Comparison of ENCODE assay signal across 14 mouse cellular contexts in genomic region chr5:150261361-150261760, GRCm38 (mm10).
DNase-seq lines count a peak whose midpoint lies in the region; ATAC-seq and TF ChIP-seq lines count a peak whose summit lies in the region.
"Had no signal": no experiment of that assay in that cellular context is flagged by ENCODE, and none has a peak within 500 bp of the region (broad histone marks: within the 10 kb centered on the region; RNA-seq: fewer than 3 reads in every experiment).

No protein-coding gene starts in this region.

- no peaks in the 10 kb centered on the region for H3K9me3 ChIP-seq in kidney, embryonic 14.5 days (ENCODE audit: control insufficient read depth, low read length)
- H3K9me3 ChIP-seq in embryonic facial prominence, embryonic 14.5 days (ENCODE audit: control insufficient read depth, low read length), result no peaks in the 10 kb centered on the region
- H3K9me3 ChIP-seq in midbrain, embryonic 14.5 days (ENCODE audit: control insufficient read depth, low read length), result no peaks in the 10 kb centered on the region

- no peak overlapping the region for H3K4me2 ChIP-seq in kidney, embryonic 14.5 days (replicated peaks; ENCODE audit: low read depth, low read length)
- peak overlapping the region; percentile 80 for H3K4me2 ChIP-seq in embryonic facial prominence, embryonic 14.5 days (ENCODE audit: low read depth, low read length)
- peak overlapping the region; percentile 70 for H3K4me2 ChIP-seq in midbrain, embryonic 14.5 days (ENCODE audit: low read length)

- H3K4me1 ChIP-seq in kidney, adult 2 months (ENCODE audit: control insufficient read depth, insufficient read depth, low read length), result peaks cover 3% of the 10 kb centered on the region
- no peaks in the 10 kb centered on the region; the same call in none of the 2 replicates for H3K4me1 ChIP-seq in kidney, embryonic 14.5 days (ENCODE audit: control insufficient read depth, insufficient read depth, low read length)
- peaks cover 9% of the 10 kb centered on the region; the same call in 1 of the 2 replicates for H3K4me1 ChIP-seq in embryonic facial prominence, embryonic 14.5 days (ENCODE audit: control insufficient read depth, insufficient read depth, low read length)
- H3K4me1 ChIP-seq in midbrain, embryonic 14.5 days (ENCODE audit: control insufficient read depth, insufficient read depth, low read length), result peaks cover 22% of the 10 kb centered on the region

- 43% methylated on average over 4 of the region's 4 CpGs for WGBS in kidney, adult 2 months
- WGBS in kidney, embryonic 14.5 days, result 25% methylated on average over 4 of the region's 4 CpGs
- WGBS in embryonic facial prominence, embryonic 14.5 days, result 49% methylated on average over 4 of the region's 4 CpGs
- WGBS in midbrain, embryonic 14.5 days, result 61% methylated on average over 4 of the region's 4 CpGs

- DNase-seq in gastrocnemius, adult 2 months, result no peak
- DNase-seq in gastrocnemius, postnatal 14 days, result no peak
- DNase-seq in kidney, adult 2 months, result no peak
- DNase-seq in embryonic facial prominence, embryonic 14.5 days (ENCODE audit: low spot score), result no peak
- DNase-seq in midbrain, embryonic 14.5 days, result peak; percentile 53
- DNase-seq in urinary bladder, adult 18-20 months (ENCODE audit: low spot score in 2 of 2), result no peak
- DNase-seq in retina, embryonic 14.5 days (ENCODE audit: low spot score), result no peak
- DNase-seq: adrenal gland, adult 2 months; cerebellum, adult 11 months; gastrocnemius, postnatal 10 days; kidney, postnatal 36 days; lung, adult 2 months; retina, postnatal 1 day had no signal

- no peak for ATAC-seq in kidney, embryonic 14.5 days (ENCODE audit: low FRiP score, low TSS enrichment)
- no peak for ATAC-seq in embryonic facial prominence, embryonic 14.5 days (ENCODE audit: low read depth)
- ATAC-seq in midbrain, embryonic 14.5 days (ENCODE audit: low FRiP score, low TSS enrichment), result no peak

- no peak overlapping the region for H3K27ac ChIP-seq in gastrocnemius, adult 2 months
- peak overlapping the region; percentile 89; the same call in 1 of the 2 replicates for H3K27ac ChIP-seq in kidney, adult 2 months (ENCODE audit: insufficient read depth, low read depth, low read length)
- H3K27ac ChIP-seq in kidney, embryonic 14.5 days (ENCODE audit: low read depth, low read length), result no peak overlapping the region
- 0 out of 2 replicates have a peak overlapping the region, but pooled peaks have one; percentile 21 for H3K27ac ChIP-seq in embryonic facial prominence, embryonic 14.5 days (replicated peaks; ENCODE audit: low read depth, low read length)
- H3K27ac ChIP-seq in midbrain, embryonic 14.5 days (replicated peaks; ENCODE audit: low read depth, low read length), result 0 out of 2 replicates have a peak overlapping the region, but pooled peaks have one; percentile 41

- H3K4me3 ChIP-seq in gastrocnemius, adult 2 months, result peak overlapping the region; percentile 17
- H3K4me3 ChIP-seq in kidney, adult 2 months (ENCODE audit: insufficient read depth, low read depth, low read length), result no peak overlapping the region
- H3K4me3 ChIP-seq in kidney, embryonic 14.5 days (ENCODE audit: low read length), result no peak overlapping the region
- peak overlapping the region; percentile 43; the same call in 1 of the 2 replicates for H3K4me3 ChIP-seq in embryonic facial prominence, embryonic 14.5 days (ENCODE audit: low read depth, low read length)
- H3K4me3 ChIP-seq in midbrain, embryonic 14.5 days (replicated peaks; ENCODE audit: low read depth, low read length), result peak overlapping the region; percentile 56

- H3K36me3 ChIP-seq in kidney, adult 2 months (ENCODE audit: control insufficient read depth, insufficient read depth, low read length), result no peaks in the 10 kb centered on the region
- H3K36me3 ChIP-seq in kidney, embryonic 14.5 days (ENCODE audit: control insufficient read depth, insufficient read depth, low read length), result no peaks in the 10 kb centered on the region
- H3K36me3 ChIP-seq in embryonic facial prominence, embryonic 14.5 days (ENCODE audit: control insufficient read depth, insufficient read depth, low read length), result no peaks in the 10 kb centered on the region
- H3K36me3 ChIP-seq in midbrain, embryonic 14.5 days (ENCODE audit: control insufficient read depth, insufficient read depth, low read length), result no peaks in the 10 kb centered on the region

- intact Hi-C loops in gastrocnemius, adult 2 months (cut with DNase I), result no loop called here
- intact Hi-C loops in gastrocnemius, postnatal 14 days (cut with DNase I; ENCODE audit: low total_unique reads), result no loop called here

- H3K27me3 ChIP-seq in kidney, adult 2 months (replicated peaks; ENCODE audit: control insufficient read depth, insufficient read depth, low read length), result no peaks in the 10 kb centered on the region
- no peaks in the 10 kb centered on the region for H3K27me3 ChIP-seq in kidney, embryonic 14.5 days (ENCODE audit: control insufficient read depth, insufficient read depth, low read length)
- H3K27me3 ChIP-seq in embryonic facial prominence, embryonic 14.5 days (replicated peaks; ENCODE audit: control insufficient read depth, insufficient read depth, low read length), result no peaks in the 10 kb centered on the region
- H3K27me3 ChIP-seq in midbrain, embryonic 14.5 days (ENCODE audit: control insufficient read depth, insufficient read depth, low read length), result no peaks in the 10 kb centered on the region

- TF ChIP-seq POLR2A in kidney, adult 2 months (IDR thresholded peaks at IDR 0.05; ENCODE audit: low read depth, low read length), result no peak

- no peak for TF ChIP-seq CTCF in gastrocnemius, adult 2 months (IDR thresholded peaks at IDR 0.05)
- no peak for TF ChIP-seq CTCF in kidney, adult 2 months (conservative IDR thresholded peaks at IDR 0.05; ENCODE audit: insufficient read depth, insufficient read length, low read depth, low read length)

- H3K9ac ChIP-seq in kidney, embryonic 14.5 days (ENCODE audit: low read depth, low read length), result no peak overlapping the region
- H3K9ac ChIP-seq in embryonic facial prominence, embryonic 14.5 days (ENCODE audit: low read depth, low read length), result peak overlapping the region; percentile 34; the same call in 1 of the 2 replicates
- peak overlapping the region; percentile 65 for H3K9ac ChIP-seq in midbrain, embryonic 14.5 days (replicated peaks; ENCODE audit: low read length)

Comparison
In these comparisons a context has a peak if more than half of its experiments do, and no peak if none do; other contexts are left out.
1. H3K27ac ChIP-seq: peak in kidney, adult 2 months (single experiment), embryonic facial prominence, embryonic 14.5 days (single experiment) and midbrain, embryonic 14.5 days (single experiment); none in gastrocnemius, adult 2 months (single experiment) and kidney, embryonic 14.5 days (single experiment).
2. H3K4me3 ChIP-seq: peak in gastrocnemius, adult 2 months (single experiment), embryonic facial prominence, embryonic 14.5 days (single experiment) and midbrain, embryonic 14.5 days (single experiment); none in kidney, adult 2 months (single experiment) and kidney, embryonic 14.5 days (single experiment).